Mouse (Mus musculus) ES-Bruce4 (cell line): Measurements from ENCODE around the gene Clip1. TPM values are rescaled to one million over a fixed set of nuclear protein-coding genes. Genes with fewer than 3 reads are reported as not detected.
A peak's percentile ranks its signal among the peaks of the same experiment; 100 is the strongest.

Experiments used
- H3K27ac ChIP-seq: 2 replicates; pipeline ENCODE4 v1.5.1; 2012; ENCODE audit warnings: low read length, inconsistent platforms; ENCODE audit not compliant: insufficient read depth
- H3K27me3 ChIP-seq: 2 replicates; pipeline ENCODE4 v1.6.1; 2012; ENCODE audit warnings: mild to moderate bottlenecking, low read length, inconsistent platforms; ENCODE audit not compliant: control insufficient read depth, poor library complexity, insufficient read depth, severe bottlenecking
- H3K36me3 ChIP-seq: 2 replicates; pipeline ENCODE4 v1.6.1; 2012; ENCODE audit warnings: inconsistent platforms, mild to moderate bottlenecking, low read length, moderate library complexity; ENCODE audit not compliant: control insufficient read depth, poor library complexity, insufficient read depth, severe bottlenecking
- H3K4me1 ChIP-seq: one replicate; pipeline ENCODE4 v1.8.1; 2011; ENCODE audit warnings: low read length; ENCODE audit not compliant: control insufficient read depth, insufficient read depth
- H3K4me3 ChIP-seq: 2 replicates; pipeline ENCODE4 v1.5.1; 2011; ENCODE audit warnings: low read depth, mild to moderate bottlenecking, low read length
- H3K9ac ChIP-seq: 2 replicates; pipeline ENCODE4 v1.6.1; 2012; ENCODE audit warnings: low read depth, mild to moderate bottlenecking, inconsistent platforms; ENCODE audit not compliant: poor library complexity, severe bottlenecking
- H3K9me3 ChIP-seq: replicated peaks from 2 replicates; pipeline ENCODE4 v1.6.1; 2012; ENCODE audit warnings: mild to moderate bottlenecking, low read length, inconsistent platforms; ENCODE audit not compliant: control insufficient read depth, poor library complexity, insufficient read depth, severe bottlenecking
- CTCF ChIP-seq: IDR thresholded peaks from one replicate; pipeline ENCODE4 v1.8.1; 2011; ENCODE audit warnings: low read depth, low read length
- EP300 ChIP-seq: IDR thresholded peaks from 2 replicates; pipeline ENCODE4 v1.6.1; 2011; ENCODE audit warnings: low read depth, low read length; ENCODE audit not compliant: insufficient read depth
- POLR2A ChIP-seq: IDR thresholded peaks from one replicate; pipeline ENCODE4 v1.8.1; 2011; ENCODE audit warnings: low read length; ENCODE audit not compliant: insufficient read depth
- polyA plus RNA-seq: library from polyadenylated mRNA; stranded (reverse); fragments of >200 nt; gene quantifications from 2 replicates; pipeline ENCODE4 v1.2.4, GENCODE M21; 2011; ENCODE audit warnings: low read depth; ENCODE audit not compliant: missing spikeins, insufficient read depth, insufficient read length

Gene Clip1
- polyA plus RNA-seq, 1 experiment = 42.2 TPM

DNA sequence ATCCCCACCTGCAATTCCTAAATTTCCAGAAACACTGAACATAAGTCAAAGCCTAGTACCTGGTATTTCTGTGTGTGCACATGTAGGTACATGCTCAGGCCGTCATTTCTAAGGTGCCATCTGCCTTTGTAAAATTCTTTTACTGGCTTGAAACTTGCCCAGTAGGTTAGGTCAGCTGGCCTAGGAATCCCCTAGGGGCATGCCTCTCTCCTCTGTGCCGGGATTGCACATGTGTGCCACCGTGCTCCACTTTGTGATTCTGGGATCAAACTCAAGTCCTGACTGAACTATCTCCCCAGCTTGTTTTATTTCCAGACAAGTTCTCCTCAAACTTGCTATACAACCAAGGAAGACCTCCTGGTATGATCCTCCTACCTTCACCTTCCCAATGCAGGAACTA is 107.7 kb downstream of the Clip1 start:
- Histone ChIP-seq H3K27me3 (no peaks in the 10 kb centered on the region), H3K4me1 (no peaks in the 10 kb centered on the region), H3K4me3 (no peak overlapping the region), H3K36me3 (no peaks in the 10 kb centered on the region), H3K9ac (no peak overlapping the region), H3K27ac (no peak overlapping the region), H3K9me3 (no peaks in the 10 kb centered on the region)
- TF ChIP-seq POLR2A = no peak

GRCm38 (mm10) chr5:123573362-123573761 is 111.1 kb downstream of the Clip1 start:
- H3K9ac ChIP-seq = no peak overlapping the region
- H3K4me1 ChIP-seq = no peaks in the 10 kb centered on the region
- H3K27ac ChIP-seq = no peak overlapping the region

DNA sequence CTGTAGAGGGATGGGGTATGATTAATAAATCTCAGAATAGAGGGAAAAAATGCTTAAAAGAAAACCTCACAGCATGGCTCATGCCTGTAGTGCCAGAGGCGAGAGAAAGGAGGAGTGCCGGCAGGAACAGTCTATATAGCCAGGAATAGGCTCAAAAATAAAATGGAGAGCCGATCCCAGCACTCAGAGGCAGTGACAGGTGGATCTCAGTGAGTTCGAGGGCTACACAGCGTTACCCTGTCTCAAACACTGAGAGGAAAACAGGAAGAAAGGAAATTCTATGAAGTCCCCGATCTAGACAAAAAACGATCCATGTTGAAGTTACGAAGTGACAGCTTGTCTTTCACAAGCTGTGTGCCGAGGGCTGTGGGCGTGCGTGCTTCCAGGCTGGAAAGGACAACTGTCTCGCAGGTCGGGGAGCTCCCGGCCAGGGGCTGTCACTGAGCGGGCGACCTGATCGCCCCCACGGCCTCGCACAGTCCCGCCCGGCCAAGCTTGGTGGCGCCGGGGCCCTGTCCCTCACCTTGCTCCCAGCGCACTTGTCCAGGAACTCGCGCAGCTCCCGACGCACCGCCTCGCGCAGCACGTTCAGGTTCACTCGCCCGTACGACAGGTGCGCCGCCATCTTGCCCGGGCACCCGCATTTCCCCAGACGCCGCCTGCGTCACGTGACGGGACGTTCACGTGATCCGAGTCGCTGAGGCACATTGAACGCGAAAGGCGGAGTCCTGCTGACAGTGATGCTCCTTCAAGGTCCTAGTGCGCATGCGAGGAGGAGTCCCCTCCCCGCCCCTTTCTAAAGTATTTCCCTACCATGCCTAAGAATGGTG is 111.8 kb downstream of the Clip1 start, which contains the start of gene Vps33a:
TSS of gene Vps33a (minus strand) at position 682 of the 830 bp plus-strand sequence.
- H3K4me3 ChIP-seq = peak within 1 kb of the TSS; percentile 84
- no peaks in the 10 kb centered on the region; the same call in 1 of the 2 replicates for H3K36me3 ChIP-seq
- H3K9ac ChIP-seq = peak within 1 kb of the TSS; percentile 54
- peak; percentile 84 for TF ChIP-seq EP300
- TF ChIP-seq CTCF = no peak
- peak; percentile 15 for TF ChIP-seq POLR2A
- H3K9me3 ChIP-seq = no peaks in the 10 kb centered on the region
- no peak within 1 kb of the TSS for H3K27ac ChIP-seq
- no peaks in the 10 kb centered on the region for H3K4me1 ChIP-seq
- H3K27me3 ChIP-seq = no peaks in the 10 kb centered on the region

More at GRCm38 (mm10) chr5:123573362-123573761, 111.1 kb downstream of the Clip1 start:
- no peaks in the 10 kb centered on the region for H3K27me3 ChIP-seq
- H3K4me3 ChIP-seq = no peak overlapping the region
- TF ChIP-seq EP300 = no peak
- TF ChIP-seq CTCF = no peak
- TF ChIP-seq POLR2A = no peak
- no peaks in the 10 kb centered on the region for H3K9me3 ChIP-seq
- H3K36me3 ChIP-seq = no peaks in the 10 kb centered on the region; the same call in 1 of the 2 replicates

DNA sequence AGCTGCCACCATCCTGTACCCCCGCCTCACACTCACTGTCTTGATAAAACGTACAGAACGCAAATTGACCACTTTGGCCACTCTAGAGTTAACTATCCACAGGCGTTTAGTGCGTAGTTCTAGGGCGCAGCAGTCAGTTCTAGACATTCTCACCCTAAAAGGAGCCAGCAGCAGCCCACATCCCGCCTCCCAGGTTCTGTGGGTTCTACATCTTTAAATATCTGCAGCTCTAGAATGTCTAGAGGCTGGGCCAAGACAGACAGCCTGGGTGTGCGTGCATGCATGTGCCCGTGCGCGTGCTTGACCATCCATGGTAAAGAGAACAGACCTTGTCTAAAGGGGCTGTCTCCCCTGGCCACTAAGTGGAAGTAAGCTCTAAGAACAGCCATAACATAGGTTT is 123.3 kb downstream of the Clip1 start:
- Histone ChIP-seq H3K4me1 (no peaks in the 10 kb centered on the region), H3K9me3 (no peaks in the 10 kb centered on the region), H3K4me3 (no peak overlapping the region), H3K27ac (no peak overlapping the region), H3K9ac (no peak overlapping the region), H3K36me3 (peaks cover 5% of the 10 kb centered on the region; the same call in 1 of the 2 replicates), H3K27me3 (no peaks in the 10 kb centered on the region)
- TF ChIP-seq EP300 (no peak), CTCF (no peak), POLR2A (no peak)

DNA sequence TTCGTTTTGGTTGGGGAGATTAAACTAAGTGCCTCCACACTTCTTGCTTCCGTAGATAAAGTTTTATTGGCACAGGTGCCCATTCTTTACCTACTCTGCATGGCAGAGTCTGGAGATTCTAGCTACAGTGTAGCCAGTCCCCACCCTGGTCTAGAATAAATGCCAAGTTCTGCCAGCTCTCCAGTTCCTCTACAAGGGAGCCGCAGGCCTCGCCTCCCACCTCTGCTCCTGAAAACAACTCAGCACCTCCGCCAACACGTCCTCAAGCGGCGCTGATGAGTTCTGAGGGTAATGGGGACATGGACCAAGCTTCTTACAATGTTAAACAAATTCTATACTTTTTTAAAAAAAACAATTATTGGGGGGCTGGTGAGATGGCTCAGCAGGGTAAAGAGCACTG is 124.8 kb downstream of the Clip1 start:
- H3K9me3 ChIP-seq = no peaks in the 10 kb centered on the region
- no peak overlapping the region for H3K27ac ChIP-seq
- no peak overlapping the region for H3K4me3 ChIP-seq
- H3K9ac ChIP-seq = no peak overlapping the region
- H3K4me1 ChIP-seq = no peaks in the 10 kb centered on the region
- peaks cover 2% of the 10 kb centered on the region; the same call in 1 of the 2 replicates for H3K36me3 ChIP-seq
- TF ChIP-seq CTCF = no peak
- no peak for TF ChIP-seq POLR2A
- no peak for TF ChIP-seq EP300
- H3K27me3 ChIP-seq = no peaks in the 10 kb centered on the region

GRCm38 (mm10) chr5:123556451-123556850 is 128.0 kb downstream of the Clip1 start:
- Histone ChIP-seq H3K9me3 (no peaks in the 10 kb centered on the region), H3K27ac (no peak overlapping the region), H3K4me3 (no peak overlapping the region), H3K27me3 (no peaks in the 10 kb centered on the region), H3K36me3 (no peaks in the 10 kb centered on the region), H3K4me1 (no peaks in the 10 kb centered on the region), H3K9ac (no peak overlapping the region)
- TF ChIP-seq CTCF (no peak), EP300 (no peak), POLR2A (no peak)
